Mouse (Mus musculus): ENCODE results near the gene AI837181. TPM values are rescaled to one million over a fixed set of nuclear protein-coding genes. Genes with fewer than 3 reads are reported as not detected.

The AI837181 gene
- polyA plus RNA-seq, 1 experiment from 2014 or later: 40.8 TPM

- H3K4me1 ChIP-seq (ENCODE audit: insufficient read depth): peaks cover 10% of the 10 kb centered on the region
Measured at GRCm38 (mm10) chr19:5460465-5460911, 35.5 kb downstream of the AI837181 start, which contains the start of gene Fibp. Gene Fibp, plus strand, starts transcription at chr19:5460615.

GRCm38 (mm10) chr19:5461411-5461810 is 36.5 kb downstream of the AI837181 start:
- 82% methylated on average over 6 of the region's 6 CpGs for WGBS
- Histone ChIP-seq H3K27me3 (ENCODE audit: insufficient read depth, low read length) (no peaks in the 10 kb centered on the region), H3K36me3 (ENCODE audit: insufficient read depth) (peaks cover 42% of the 10 kb centered on the region), H3K9me3 (ENCODE audit: low read depth, low read length) (no peaks in the 10 kb centered on the region), H3K9ac (peak overlapping the region; percentile 62; the same call in 1 of the 2 replicates), H3K4me3 (ENCODE audit: low read depth, low read length) (peak overlapping the region; percentile 57), H3K4me2 (peak overlapping the region; percentile 82), H3K27ac (ENCODE audit: low read depth) (no peak overlapping the region), H3K4me1 (ENCODE audit: insufficient read depth) (peaks cover 5% of the 10 kb centered on the region)
- DNase-seq (no peak), ATAC-seq (ENCODE audit: insufficient read depth) (no peak)
- TF ChIP-seq CTCF (IDR thresholded peaks at IDR 0.05; ENCODE audit: low read depth): no peak

More at GRCm38 (mm10) chr19:5460465-5460911, 35.5 kb downstream of the AI837181 start, which contains the start of gene Fibp:
- H3K4me2 ChIP-seq: peak within 1 kb of the TSS; percentile 82
- DNase-seq (peak; percentile 97), ATAC-seq (ENCODE audit: insufficient read depth) (peak; percentile 64)
- peaks cover 34% of the 10 kb centered on the region for H3K36me3 ChIP-seq (ENCODE audit: insufficient read depth)
- H3K9ac ChIP-seq: peak within 1 kb of the TSS; percentile 62
- H3K27me3 ChIP-seq (ENCODE audit: insufficient read depth, low read length): no peaks in the 10 kb centered on the region
- H3K9me3 ChIP-seq (ENCODE audit: low read depth, low read length): no peaks in the 10 kb centered on the region
- 1% methylated on average over 32 of the region's 32 CpGs for WGBS
- TF ChIP-seq CTCF (IDR thresholded peaks at IDR 0.05; ENCODE audit: low read depth): no peak
- peak within 1 kb of the TSS; percentile 42; the same call in 1 of the 2 replicates for H3K27ac ChIP-seq (ENCODE audit: low read depth)
- H3K4me3 ChIP-seq (ENCODE audit: low read depth, low read length): peak within 1 kb of the TSS; percentile 57

GRCm38 (mm10) chr19:5463212-5463611 is 38.3 kb downstream of the AI837181 start:
- H3K27me3 ChIP-seq (ENCODE audit: insufficient read depth, low read length): no peaks in the 10 kb centered on the region
- 87% methylated on average over 9 of the region's 9 CpGs for WGBS
- DNase-seq: no peak

GRCm38 (mm10) chr19:5463791-5464562 is 39.0 kb downstream of the AI837181 start:
- peak overlapping the region; percentile 19 for H3K4me3 ChIP-seq (ENCODE audit: low read depth, low read length)
- no peaks in the 10 kb centered on the region for H3K27me3 ChIP-seq (ENCODE audit: insufficient read depth, low read length)
- TF ChIP-seq CTCF (IDR thresholded peaks at IDR 0.05; ENCODE audit: low read depth): peak; percentile 93
- DNase-seq (peak; percentile 87), ATAC-seq (ENCODE audit: insufficient read depth) (no peak; the same call in 1 of the 2 replicates)
- H3K9ac ChIP-seq: peak overlapping the region; percentile 21
- peaks cover 5% of the 10 kb centered on the region for H3K4me1 ChIP-seq (ENCODE audit: insufficient read depth)
- 29% methylated on average over 15 of the region's 15 CpGs for WGBS
- peak overlapping the region; percentile 51; the same call in 1 of the 2 replicates for H3K27ac ChIP-seq (ENCODE audit: low read depth)
- peaks cover 55% of the 10 kb centered on the region for H3K36me3 ChIP-seq (ENCODE audit: insufficient read depth)
- no peaks in the 10 kb centered on the region for H3K9me3 ChIP-seq (ENCODE audit: low read depth, low read length)
- peak overlapping the region; percentile 48 for H3K4me2 ChIP-seq

More at GRCm38 (mm10) chr19:5463212-5463611, 38.3 kb downstream of the AI837181 start:
- Histone ChIP-seq H3K9me3 (ENCODE audit: low read depth, low read length) (no peaks in the 10 kb centered on the region), H3K9ac (no peak overlapping the region), H3K4me1 (ENCODE audit: insufficient read depth) (peaks cover 5% of the 10 kb centered on the region), H3K36me3 (ENCODE audit: insufficient read depth) (peaks cover 55% of the 10 kb centered on the region), H3K4me2 (no peak overlapping the region), H3K27ac (ENCODE audit: low read depth) (no peak overlapping the region), H3K4me3 (ENCODE audit: low read depth, low read length) (no peak overlapping the region)
- no peak for TF ChIP-seq CTCF (IDR thresholded peaks at IDR 0.05; ENCODE audit: low read depth)
- no peak for ATAC-seq (ENCODE audit: insufficient read depth)

- Histone ChIP-seq H3K4me1 (ENCODE audit: insufficient read depth) (peaks cover 5% of the 10 kb centered on the region; the same call in 1 of the 2 replicates), H3K4me3 (ENCODE audit: low read depth, low read length) (no peak overlapping the region), H3K9me3 (ENCODE audit: low read depth, low read length) (no peaks in the 10 kb centered on the region), H3K36me3 (ENCODE audit: insufficient read depth) (peaks cover 55% of the 10 kb centered on the region), H3K27ac (ENCODE audit: low read depth) (no peak overlapping the region), H3K9ac (no peak overlapping the region), H3K27me3 (ENCODE audit: insufficient read depth, low read length) (peaks cover under 1% of the 10 kb centered on the region; the same call in 1 of the 2 replicates), H3K4me2 (no peak overlapping the region)
- no peak for TF ChIP-seq CTCF (IDR thresholded peaks at IDR 0.05; ENCODE audit: low read depth)
- DNase-seq (no peak), ATAC-seq (ENCODE audit: insufficient read depth) (no peak)
- 92% methylated on average over 8 of the region's 8 CpGs for WGBS
Measured at GRCm38 (mm10) chr19:5465037-5465436, 40.1 kb downstream of the AI837181 start.

GRCm38 (mm10) chr19:5466916-5467500 is 42.1 kb downstream of the AI837181 start:
- 92% methylated on average over 6 of the region's 6 CpGs for WGBS
- Histone ChIP-seq H3K9ac (no peak overlapping the region), H3K4me2 (no peak overlapping the region), H3K27me3 (ENCODE audit: insufficient read depth, low read length) (peaks cover 2% of the 10 kb centered on the region; the same call in 1 of the 2 replicates), H3K9me3 (ENCODE audit: low read depth, low read length) (no peaks in the 10 kb centered on the region), H3K4me1 (ENCODE audit: insufficient read depth) (no peaks in the 10 kb centered on the region), H3K36me3 (ENCODE audit: insufficient read depth) (peaks cover 52% of the 10 kb centered on the region), H3K27ac (ENCODE audit: low read depth) (no peak overlapping the region), H3K4me3 (ENCODE audit: low read depth, low read length) (no peak overlapping the region)
- no peak for DNase-seq
- no peak for TF ChIP-seq CTCF (IDR thresholded peaks at IDR 0.05; ENCODE audit: low read depth)
- no peak for ATAC-seq (ENCODE audit: insufficient read depth)

- no peak within 1 kb of the TSS for H3K4me2 ChIP-seq
- no peaks in the 10 kb centered on the region for H3K4me1 ChIP-seq (ENCODE audit: insufficient read depth)
- peaks cover 2% of the 10 kb centered on the region; the same call in 1 of the 2 replicates for H3K27me3 ChIP-seq (ENCODE audit: insufficient read depth, low read length)
- whole genome bisulfite sequencing: 45% methylated on average over 5 of the region's 5 CpGs
- no peak within 1 kb of the TSS for H3K9ac ChIP-seq
- no peak for TF ChIP-seq CTCF (IDR thresholded peaks at IDR 0.05; ENCODE audit: low read depth)
- no peaks in the 10 kb centered on the region for H3K9me3 ChIP-seq (ENCODE audit: low read depth, low read length)
- no peak within 1 kb of the TSS for H3K4me3 ChIP-seq (ENCODE audit: low read depth, low read length)
- H3K36me3 ChIP-seq (ENCODE audit: insufficient read depth): peaks cover 39% of the 10 kb centered on the region
- no peak within 1 kb of the TSS for H3K27ac ChIP-seq (ENCODE audit: low read depth)
- no peak for ATAC-seq (ENCODE audit: insufficient read depth)
- DNase-seq: no peak
Measured at GRCm38 (mm10) chr19:5468374-5468773, 43.4 kb downstream of the AI837181 start, which contains the start of gene Ctsw. Gene Ctsw, minus strand, starts transcription at chr19:5468507.
